Mouse (Mus musculus): ENCODE data around the gene Lypd6b. TPM values are rescaled to one million over a fixed set of nuclear protein-coding genes. Genes with fewer than 3 reads are reported as not detected.

The Lypd6b gene
- total and polyA plus RNA-seq, 2 experiments from 2014 or later = 13.9 to 21.8 TPM

- TF ChIP-seq CTCF (IDR thresholded peaks at IDR 0.05; ENCODE audit: low read depth) = no peak
- ATAC-seq (no peak), DNase-seq (ENCODE audit: low spot score) (no peak)
- 88% methylated on average over 6 of the region's 6 CpGs for WGBS
- Histone ChIP-seq H3K4me3 (ENCODE audit: low read length) (no peak overlapping the region), H3K36me3 (ENCODE audit: insufficient read depth, low read length) (no peaks in the 10 kb centered on the region), H3K9ac (replicated peaks; ENCODE audit: low read length) (no peak overlapping the region), H3K4me1 (ENCODE audit: insufficient read depth, low read length) (peaks cover 4% of the 10 kb centered on the region; the same call in 1 of the 2 replicates), H3K27me3 (ENCODE audit: insufficient read depth, low read length) (no peaks in the 10 kb centered on the region), H3K27ac (no peak overlapping the region), H3K9me3 (ENCODE audit: low read length) (no peaks in the 10 kb centered on the region), H3K4me2 (ENCODE audit: low read depth, low read length) (no peak overlapping the region)
Observed at GRCm38 (mm10) chr2:49909838-49910407, 122.4 kb downstream of the Lypd6b start.

GRCm38 (mm10) chr2:49911296-49912034, 124.0 kb downstream of the Lypd6b start:
- Histone ChIP-seq H3K36me3 (ENCODE audit: insufficient read depth, low read length) (no peaks in the 10 kb centered on the region), H3K4me3 (ENCODE audit: low read length) (no peak overlapping the region), H3K9ac (replicated peaks; ENCODE audit: low read length) (no peak overlapping the region), H3K27ac (no peak overlapping the region), H3K9me3 (ENCODE audit: low read length) (no peaks in the 10 kb centered on the region), H3K27me3 (ENCODE audit: insufficient read depth, low read length) (no peaks in the 10 kb centered on the region), H3K4me2 (ENCODE audit: low read depth, low read length) (no peak overlapping the region), H3K4me1 (ENCODE audit: insufficient read depth, low read length) (peaks cover 4% of the 10 kb centered on the region; the same call in 1 of the 2 replicates)
- no peak; the same call in 1 of the 2 replicates for ATAC-seq
- TF ChIP-seq CTCF (IDR thresholded peaks at IDR 0.05; ENCODE audit: low read depth) = no peak
- 66% methylated on average over 7 of the region's 7 CpGs for WGBS
- DNase-seq (ENCODE audit: low spot score) = no peak

- no peak for DNase-seq (ENCODE audit: low spot score)
- H3K27me3 ChIP-seq (ENCODE audit: insufficient read depth, low read length) = no peaks in the 10 kb centered on the region
- no peaks in the 10 kb centered on the region for H3K36me3 ChIP-seq (ENCODE audit: insufficient read depth, low read length)
- peaks cover 4% of the 10 kb centered on the region; the same call in 1 of the 2 replicates for H3K4me1 ChIP-seq (ENCODE audit: insufficient read depth, low read length)
- TF ChIP-seq CTCF (IDR thresholded peaks at IDR 0.05; ENCODE audit: low read depth) = no peak
- ATAC-seq = no peak
- H3K4me3 ChIP-seq (ENCODE audit: low read length) = no peak overlapping the region
- H3K9ac ChIP-seq (replicated peaks; ENCODE audit: low read length) = no peak overlapping the region
- no peak overlapping the region for H3K27ac ChIP-seq
- H3K4me2 ChIP-seq (ENCODE audit: low read depth, low read length) = no peak overlapping the region
- no peaks in the 10 kb centered on the region for H3K9me3 ChIP-seq (ENCODE audit: low read length)
- WGBS = 72% methylated on average over 3 of the region's 3 CpGs
Observed at GRCm38 (mm10) chr2:49912261-49912895, 124.9 kb downstream of the Lypd6b start.

GRCm38 (mm10) chr2:49917489-49917888, 130.0 kb downstream of the Lypd6b start:
- Histone ChIP-seq H3K27me3 (ENCODE audit: insufficient read depth, low read length) (no peaks in the 10 kb centered on the region), H3K36me3 (ENCODE audit: insufficient read depth, low read length) (no peaks in the 10 kb centered on the region), H3K9ac (replicated peaks; ENCODE audit: low read length) (no peak overlapping the region), H3K4me3 (ENCODE audit: low read length) (no peak overlapping the region), H3K4me2 (ENCODE audit: low read depth, low read length) (no peak overlapping the region), H3K27ac (no peak overlapping the region), H3K9me3 (ENCODE audit: low read length) (no peaks in the 10 kb centered on the region), H3K4me1 (ENCODE audit: insufficient read depth, low read length) (no peaks in the 10 kb centered on the region; the same call in 1 of the 2 replicates)
- 32% methylated on average over 10 of the region's 10 CpGs for WGBS
- DNase-seq (ENCODE audit: low spot score) (no peak), ATAC-seq (no peak)
- TF ChIP-seq CTCF (IDR thresholded peaks at IDR 0.05; ENCODE audit: low read depth) = no peak

DNA sequence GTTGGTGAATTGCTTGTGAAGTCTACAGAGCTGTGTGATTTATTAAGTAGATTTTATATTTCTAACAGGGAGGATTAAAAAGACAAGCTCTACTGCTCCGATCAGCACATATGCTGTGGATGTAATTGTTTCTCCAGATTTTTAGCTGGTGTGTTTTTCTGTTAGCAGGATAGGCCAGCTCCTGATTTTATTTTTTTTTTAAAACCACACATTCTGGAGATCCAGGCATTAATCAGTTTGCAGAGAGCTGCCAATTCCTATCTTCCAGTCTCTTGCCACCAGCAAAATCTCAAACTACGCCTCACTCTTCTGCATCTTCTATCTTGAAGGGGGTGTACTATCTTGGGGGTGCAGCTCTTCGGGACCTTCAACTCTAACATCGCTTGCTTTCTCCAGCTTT, 130.6 kb downstream of the Lypd6b start:
- Histone ChIP-seq H3K9me3 (ENCODE audit: low read length) (no peaks in the 10 kb centered on the region), H3K4me2 (ENCODE audit: low read depth, low read length) (no peak overlapping the region), H3K27ac (no peak overlapping the region), H3K9ac (replicated peaks; ENCODE audit: low read length) (no peak overlapping the region), H3K4me1 (ENCODE audit: insufficient read depth, low read length) (no peaks in the 10 kb centered on the region; the same call in 1 of the 2 replicates), H3K4me3 (ENCODE audit: low read length) (no peak overlapping the region), H3K36me3 (ENCODE audit: insufficient read depth, low read length) (no peaks in the 10 kb centered on the region), H3K27me3 (ENCODE audit: insufficient read depth, low read length) (no peaks in the 10 kb centered on the region)
- DNase-seq (ENCODE audit: low spot score) = no peak
- WGBS = 75% methylated on average over 4 of the region's 4 CpGs
- TF ChIP-seq CTCF (IDR thresholded peaks at IDR 0.05; ENCODE audit: low read depth) = no peak
- no peak for ATAC-seq

DNA sequence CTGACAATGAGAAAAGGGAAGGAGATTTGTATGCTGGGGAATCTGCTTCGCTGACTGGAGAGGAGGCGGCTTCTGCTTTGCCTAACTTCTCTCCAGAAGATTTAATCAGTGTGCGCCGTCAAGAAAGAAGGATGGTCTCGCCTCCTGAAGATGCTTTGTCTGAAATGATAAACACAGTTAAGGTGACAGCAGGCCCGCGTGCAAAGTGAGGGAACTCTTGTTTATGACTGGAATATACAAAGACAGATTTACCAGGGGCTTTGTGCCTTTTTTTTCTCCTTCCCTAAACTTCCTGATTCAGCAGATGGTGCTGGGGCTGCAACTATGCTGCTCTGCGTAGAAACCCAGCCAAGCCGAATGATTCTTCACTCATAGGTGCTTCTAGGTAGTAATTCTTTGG, 131.2 kb downstream of the Lypd6b start:
- WGBS = 33% methylated on average over 9 of the region's 9 CpGs
- Histone ChIP-seq H3K9me3 (ENCODE audit: low read length) (no peaks in the 10 kb centered on the region), H3K27ac (no peak overlapping the region), H3K9ac (replicated peaks; ENCODE audit: low read length) (no peak overlapping the region), H3K4me1 (ENCODE audit: insufficient read depth, low read length) (no peaks in the 10 kb centered on the region; the same call in 1 of the 2 replicates), H3K27me3 (ENCODE audit: insufficient read depth, low read length) (no peaks in the 10 kb centered on the region), H3K36me3 (ENCODE audit: insufficient read depth, low read length) (no peaks in the 10 kb centered on the region), H3K4me2 (ENCODE audit: low read depth, low read length) (no peak overlapping the region), H3K4me3 (ENCODE audit: low read length) (no peak overlapping the region)
- DNase-seq (ENCODE audit: low spot score) (peak; percentile 24), ATAC-seq (no peak)
- TF ChIP-seq CTCF (IDR thresholded peaks at IDR 0.05; ENCODE audit: low read depth) = no peak

Data from hindbrain, postnatal 0 days (tissue).